Mouse (Mus musculus) heart, embryonic 14.5 days (tissue): ENCODE measurements around the gene Hes3. TPM values are rescaled to one million over a fixed set of nuclear protein-coding genes. Genes with fewer than 3 reads are reported as not detected.

Experiments used
- ATAC-seq: fragments of 200-750 bp; cut with Nextera tagmentation; 2 replicates; pipeline ENCODE4 v1.8.0; 2017; ENCODE audit warnings: low read depth, moderate TSS enrichment; ENCODE audit not compliant: insufficient number of reproducible peaks, insufficient read depth, low FRiP score
- H3K27ac ChIP-seq, 2 experiments: fragments of 200-500 bp in 1 of 2; fragments of 300-500 bp in 1 of 2; sonication (generic) in 1 of 2; replicated peaks in 1 of 2; 2 replicates each; pipeline ENCODE4 v1.5.1; 2012 to 2014; ENCODE audit warnings: low read depth in 2 of 2, low read length in 2 of 2, control low read depth in 1 of 2, mild to moderate bottlenecking in 1 of 2, mixed read lengths in 1 of 2; ENCODE audit not compliant: control insufficient read depth in 1 of 2, insufficient read depth in 1 of 2
- H3K27me3 ChIP-seq: fragments of 300-500 bp; sonication (generic); 2 replicates; pipeline ENCODE4 v1.6.1; 2014; ENCODE audit warnings: mild to moderate bottlenecking, low read length, control low read depth; ENCODE audit not compliant: control insufficient read depth, insufficient read depth
- H3K36me3 ChIP-seq: fragments of 300-500 bp; sonication (generic); 2 replicates; pipeline ENCODE4 v1.6.1; 2014; ENCODE audit warnings: mild to moderate bottlenecking, control low read depth, low read length, mixed read lengths; ENCODE audit not compliant: control insufficient read depth, insufficient read depth
- H3K4me1 ChIP-seq, 2 experiments: fragments of 200-500 bp in 1 of 2; fragments of 300-500 bp in 1 of 2; sonication (generic) in 1 of 2; 2 replicates each; pipeline ENCODE4 v1.6.1; 2012 to 2014; ENCODE audit warnings: low read length in 2 of 2, control low read depth in 1 of 2, mixed read lengths in 1 of 2; ENCODE audit not compliant: control insufficient read depth in 2 of 2, insufficient read depth in 2 of 2
- H3K4me2 ChIP-seq: fragments of 300-500 bp; sonication (generic); 2 replicates; pipeline ENCODE4 v1.6.1; 2014; ENCODE audit warnings: mild to moderate bottlenecking, low read length
- H3K4me3 ChIP-seq, 2 experiments: fragments of 200-500 bp in 1 of 2; fragments of 300-500 bp in 1 of 2; sonication (generic) in 1 of 2; 2 replicates each; pipeline ENCODE4 v1.5.1; 2012 to 2014; ENCODE audit warnings: low read length in 2 of 2, mild to moderate bottlenecking in 2 of 2, control low read depth in 1 of 2, low read depth in 1 of 2, moderate library complexity in 1 of 2; ENCODE audit not compliant: control insufficient read depth in 1 of 2, insufficient read depth in 1 of 2
- H3K9ac ChIP-seq: fragments of 300-500 bp; sonication (generic); 2 replicates; pipeline ENCODE4 v1.6.1; 2014; ENCODE audit warnings: mild to moderate bottlenecking, low read length
- H3K9me3 ChIP-seq: fragments of 300-500 bp; sonication (generic); 2 replicates; pipeline ENCODE4 v1.6.1; 2016; ENCODE audit warnings: low read length, control low read depth; ENCODE audit not compliant: control insufficient read depth
- WGBS: fragments of 180-500 bp; shearing (Covaris S2); extraction: QIAGEN DNeasy Blood & Tissue Kit; methylation state at CpG from one replicate; pipeline ENCODE4 v1.1.7; 2014; 5-methylcytosine and 5-hydroxymethylcytosine counted together
- polyA plus RNA-seq: library from polyadenylated mRNA; unstranded; fragments of >200 nt; fragmentation: Nextera tagmentation; extraction: Ambion mirVana; gene quantifications from 2 replicates; pipeline ENCODE4 v1.2.1, GENCODE M21; 2014

Hes3 gene
- polyA plus RNA-seq, 1 experiment from 2014 or later: not detected

DNA sequence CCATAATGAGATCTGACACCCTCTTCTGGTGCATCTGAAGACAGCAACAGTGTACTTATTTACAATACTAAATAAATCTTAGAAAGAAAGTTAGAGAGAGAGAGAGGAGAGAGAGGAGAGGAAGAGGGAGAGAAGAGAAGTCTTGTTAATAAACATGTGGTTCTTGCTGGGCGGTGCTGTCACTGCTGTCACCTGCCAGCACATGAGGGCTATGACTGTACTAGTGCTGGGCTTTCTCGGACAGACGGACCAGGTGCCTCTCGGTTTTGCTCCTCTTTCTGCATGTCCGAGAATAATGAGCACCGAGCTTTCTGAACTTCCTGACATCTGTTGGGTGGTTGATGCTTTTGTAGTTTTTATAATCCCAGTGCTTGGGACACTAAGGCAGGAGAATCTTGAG is 40.8 kb downstream of the Hes3 start:
- H3K36me3 ChIP-seq: peaks cover 19% of the 10 kb centered on the region; the same call in 1 of the 2 replicates
- 90% methylated on average over 6 of the region's 6 CpGs for WGBS
- no peak for ATAC-seq
- no peak overlapping the region for H3K4me2 ChIP-seq
- no peaks in the 10 kb centered on the region for H3K9me3 ChIP-seq
- no peak overlapping the region for H3K27ac ChIP-seq
- no peak overlapping the region for H3K4me3 ChIP-seq
- peaks cover 47 to 64% of the 10 kb centered on the region in 2 experiments for H3K4me1 ChIP-seq
- no peaks in the 10 kb centered on the region for H3K27me3 ChIP-seq
- no peak overlapping the region for H3K9ac ChIP-seq

DNA sequence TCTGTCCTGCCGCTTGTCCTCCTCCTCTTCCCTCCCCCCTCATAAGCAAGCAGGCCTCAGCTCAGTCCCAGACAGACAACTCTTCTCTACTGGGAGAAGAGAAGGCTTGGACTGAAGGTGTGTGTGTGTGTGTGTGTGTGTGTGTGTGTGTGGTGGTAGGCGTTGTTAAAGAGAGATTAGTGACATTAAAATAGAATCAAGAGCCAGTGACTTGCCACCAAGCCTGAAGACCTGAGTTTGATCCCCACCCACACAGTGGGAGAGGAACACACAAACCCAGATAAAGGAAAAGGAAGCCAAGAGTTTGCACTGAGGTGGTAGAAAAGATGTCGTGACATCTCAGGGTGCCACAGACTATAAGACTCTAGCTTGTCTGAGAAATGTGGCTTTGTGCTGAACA is 44.3 kb downstream of the Hes3 start:
- 39% methylated on average over 3 of the region's 3 CpGs for WGBS
- peaks cover 6% of the 10 kb centered on the region; the same call in 1 of the 2 replicates for H3K36me3 ChIP-seq
- no peaks in the 10 kb centered on the region for H3K27me3 ChIP-seq
- no peaks in the 10 kb centered on the region for H3K9me3 ChIP-seq
- no peak overlapping the region for H3K4me2 ChIP-seq
- peaks cover 38 to 55% of the 10 kb centered on the region in 2 experiments for H3K4me1 ChIP-seq
- H3K27ac ChIP-seq: peak overlapping the region; percentile 79 to 94
- ATAC-seq: no peak
- H3K9ac ChIP-seq: peak overlapping the region; percentile 57
- H3K4me3 ChIP-seq: no peak overlapping the region

DNA sequence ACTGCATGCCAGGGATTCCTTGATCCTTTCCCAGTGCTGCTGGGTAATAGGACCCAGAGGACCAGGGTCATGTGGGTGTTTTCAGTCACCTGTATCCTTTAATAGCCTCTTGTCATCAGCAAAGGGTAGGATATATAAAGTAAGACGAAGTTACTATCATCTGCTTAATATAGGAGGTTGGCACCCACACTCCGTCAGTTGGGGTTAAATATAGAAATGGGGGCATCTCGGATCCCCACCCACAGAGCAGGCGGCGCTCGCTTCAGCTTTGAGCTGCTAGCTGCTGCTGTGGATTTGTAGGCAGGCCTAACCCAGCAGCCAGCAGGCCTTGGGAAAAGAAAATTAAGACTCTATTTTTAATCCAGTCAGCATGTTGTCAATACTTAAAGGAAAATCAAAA is 45.5 kb downstream of the Hes3 start:
- peak overlapping the region; percentile 79 to 94 for H3K27ac ChIP-seq
- no peaks in the 10 kb centered on the region for H3K9me3 ChIP-seq
- no peak overlapping the region for H3K4me3 ChIP-seq
- 14% methylated on average over 6 of the region's 6 CpGs for WGBS
- H3K9ac ChIP-seq: peak overlapping the region; percentile 57; the same call in 1 of the 2 replicates
- ATAC-seq: peak; percentile 58
- H3K27me3 ChIP-seq: no peaks in the 10 kb centered on the region
- H3K4me1 ChIP-seq: peaks cover 42 to 50% of the 10 kb centered on the region in 2 experiments
- H3K4me2 ChIP-seq: peak overlapping the region; percentile 12; the same call in 1 of the 2 replicates
- H3K36me3 ChIP-seq: peaks cover 11% of the 10 kb centered on the region

DNA sequence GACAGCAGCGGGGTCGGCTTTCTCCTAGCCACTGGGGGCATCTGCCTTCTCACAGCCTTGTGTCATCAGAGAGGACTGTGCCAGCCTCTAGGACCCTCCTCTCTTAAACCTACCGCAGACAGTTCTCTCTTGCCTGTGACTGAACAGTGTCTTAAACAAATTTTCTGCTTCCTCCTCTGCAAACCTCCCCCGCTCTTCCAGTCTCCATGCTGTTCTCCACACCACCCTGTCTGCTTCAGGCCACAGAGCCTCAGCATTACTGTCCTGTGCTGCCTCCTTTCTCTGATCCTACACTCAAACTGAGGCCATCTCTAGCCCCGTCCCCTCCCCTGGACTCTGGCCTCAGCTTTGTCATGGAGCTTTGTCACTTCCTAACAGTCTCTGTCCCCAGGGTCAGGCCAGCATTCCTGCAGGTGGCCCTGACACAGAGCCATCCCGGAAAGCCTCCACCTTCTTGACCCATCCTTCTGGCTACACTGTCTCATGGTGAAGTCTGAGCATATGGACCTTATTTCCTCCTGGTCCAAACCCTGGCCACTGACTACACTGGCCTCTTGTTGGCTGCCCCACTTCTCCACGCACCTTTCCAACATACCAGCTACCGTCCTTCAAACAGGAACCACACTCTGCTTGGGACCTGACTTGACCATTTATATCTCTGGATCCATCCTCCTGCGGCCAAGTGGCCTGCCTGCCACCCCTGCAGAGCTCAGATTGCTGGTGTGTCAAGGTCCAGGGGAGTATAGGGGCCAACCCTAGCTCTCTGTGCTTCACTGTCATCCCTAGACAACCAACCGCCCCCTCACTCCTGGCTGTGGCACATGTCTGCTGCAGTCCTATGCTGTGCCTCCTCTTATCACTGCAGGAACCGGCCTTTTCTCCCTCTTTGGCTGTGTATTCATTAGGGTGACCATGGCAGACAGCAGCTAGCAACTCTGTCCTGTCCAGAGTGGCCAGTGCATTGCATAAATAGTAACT is 46.6 kb downstream of the Hes3 start:
- WGBS: 59% methylated on average over 11 of the region's 11 CpGs
- Histone ChIP-seq H3K9ac (peak overlapping the region; percentile 44), H3K4me2 (no peak overlapping the region), H3K36me3 (peaks cover 14% of the 10 kb centered on the region), H3K27me3 (no peaks in the 10 kb centered on the region), H3K4me1 (peaks cover 51 to 58% of the 10 kb centered on the region in 2 experiments), H3K9me3 (no peaks in the 10 kb centered on the region), H3K4me3 (no peak overlapping the region), H3K27ac (peak overlapping the region; percentile 79 to 94)
- no peak for ATAC-seq

DNA sequence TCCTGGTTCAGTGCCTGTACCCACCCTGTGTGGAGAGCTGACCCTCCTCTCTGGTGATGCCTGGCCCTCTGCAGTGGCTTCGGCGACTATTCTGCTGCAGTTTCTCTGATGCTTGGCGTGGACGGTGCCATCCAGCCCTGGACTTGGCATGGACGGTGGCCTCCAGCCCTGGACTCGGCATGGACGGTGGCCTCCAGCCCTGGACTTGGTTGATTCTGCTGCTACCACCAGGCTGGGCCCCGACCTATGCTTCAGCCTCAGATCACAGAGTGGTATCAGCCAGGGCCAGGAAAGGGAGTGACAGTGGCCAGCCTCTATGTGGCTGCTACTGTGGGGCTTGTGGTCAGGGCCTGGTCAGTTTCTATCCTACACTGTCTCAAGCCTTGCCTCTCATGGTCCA is 47.5 kb downstream of the Hes3 start:
- Histone ChIP-seq H3K27ac (peak overlapping the region in 1 of 2 experiments; percentile 94; a peak in 2 of 4 replicates), H3K9me3 (no peaks in the 10 kb centered on the region), H3K4me1 (peaks cover 51 to 63% of the 10 kb centered on the region in 2 experiments), H3K9ac (peak overlapping the region; percentile 18; the same call in 1 of the 2 replicates), H3K36me3 (peaks cover 15% of the 10 kb centered on the region; the same call in 1 of the 2 replicates), H3K4me3 (no peak overlapping the region), H3K27me3 (no peaks in the 10 kb centered on the region), H3K4me2 (no peak overlapping the region)
- 91% methylated on average over 8 of the region's 8 CpGs for WGBS
- ATAC-seq: no peak

DNA sequence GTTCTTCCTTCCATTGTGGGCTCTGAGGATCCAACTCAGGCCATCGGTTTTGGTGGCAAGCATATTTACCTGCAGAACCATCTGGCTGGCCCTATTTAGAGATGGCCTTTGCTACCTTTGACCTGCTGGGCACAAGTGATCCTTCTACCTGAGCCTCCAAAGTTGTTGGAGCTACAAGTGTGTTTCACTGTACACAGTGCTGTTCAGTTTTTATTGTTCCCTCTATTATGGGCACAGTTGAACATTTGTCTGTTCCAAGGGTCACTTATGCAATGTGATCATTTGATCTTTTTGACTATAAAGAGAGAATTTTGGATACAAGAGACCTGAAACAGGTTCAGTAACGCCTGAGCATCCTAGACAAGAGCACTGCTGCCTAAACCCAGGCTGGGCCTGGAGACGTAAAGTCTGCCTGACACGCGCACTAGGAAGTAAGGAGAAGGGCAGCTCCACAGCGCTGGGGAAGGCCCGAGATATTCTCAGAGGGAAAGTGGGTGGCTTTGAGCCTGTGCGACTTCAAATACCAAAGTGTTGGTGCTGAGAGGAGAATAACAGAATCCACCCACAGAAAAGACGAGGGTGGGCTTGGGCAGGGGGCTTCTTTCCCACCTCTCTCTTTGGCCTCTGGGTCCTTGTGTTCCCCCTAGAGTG is 48.1 kb downstream of the Hes3 start:
- Histone ChIP-seq H3K4me3 (no peak overlapping the region), H3K4me2 (no peak overlapping the region), H3K4me1 (peaks cover 53 to 69% of the 10 kb centered on the region in 2 experiments), H3K27me3 (no peaks in the 10 kb centered on the region), H3K9me3 (no peaks in the 10 kb centered on the region), H3K36me3 (peaks cover 21% of the 10 kb centered on the region), H3K27ac (no peak overlapping the region), H3K9ac (no peak overlapping the region)
- WGBS: 72% methylated on average over 9 of the region's 9 CpGs
- no peak for ATAC-seq

DNA sequence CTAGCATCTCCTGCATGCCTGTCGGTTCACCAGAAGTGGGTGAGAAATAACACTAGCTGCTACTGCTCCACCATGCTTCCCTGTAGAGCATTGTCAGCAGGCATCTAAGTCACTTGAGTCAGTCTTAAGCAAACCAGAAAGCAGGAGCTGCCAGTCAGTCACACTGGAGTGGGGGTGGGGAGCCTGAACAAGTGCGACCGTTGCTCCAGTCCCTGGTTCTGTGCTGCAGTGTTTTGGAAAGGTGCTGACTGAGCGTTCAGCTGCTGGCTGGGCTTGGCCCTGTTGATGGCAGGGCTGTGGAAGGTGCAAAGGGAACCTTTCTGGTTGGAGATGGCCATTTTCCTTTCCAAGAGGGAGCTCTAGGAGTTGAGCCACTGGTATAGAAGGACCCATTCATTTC is 51.5 kb downstream of the Hes3 start:
- no peak overlapping the region for H3K9ac ChIP-seq
- H3K36me3 ChIP-seq: peaks cover 54% of the 10 kb centered on the region
- 30% methylated on average over 4 of the region's 4 CpGs for WGBS
- H3K27ac ChIP-seq: no peak overlapping the region
- no peaks in the 10 kb centered on the region for H3K9me3 ChIP-seq
- H3K27me3 ChIP-seq: no peaks in the 10 kb centered on the region
- peaks cover 30 to 40% of the 10 kb centered on the region in 2 experiments for H3K4me1 ChIP-seq
- no peak overlapping the region for H3K4me2 ChIP-seq
- H3K4me3 ChIP-seq: no peak overlapping the region
- ATAC-seq: no peak
